Mouse (Mus musculus): Measurements from ENCODE around the gene Ormdl2. TPM values are rescaled to one million over a fixed set of nuclear protein-coding genes. Genes with fewer than 3 reads are reported as not detected.
"Not testable (repeated sequence)": the region's sequence is repeated elsewhere in the genome, so short reads cannot be mapped to it uniquely, and the experiment has no call there.

Ormdl2 gene
- 1 to 10 TPM; 3.7 to 6.0 TPM for total RNA-seq (2021)
- long read RNA-seq, transcript Ormdl2-204 (4 exons, 724 nt): major isoform, 7 of 33 reads
- long read RNA-seq, transcript Ormdl2-201 (4 exons, 1,573 nt): major isoform, 7 of 33 reads
- long read RNA-seq, partial matches to known transcripts: 0 of 33 reads
- long read RNA-seq, other reads (novel, unspliced or antisense): 19 of 33 reads

GRCm38 (mm10) chr10:128821358-128822056 lies at the start of gene Ormdl2:
TSS of gene Ormdl2 (minus strand) at chr10:128821645.
- DNase-seq (ENCODE audit: low spot score in 2 of 2): peak; percentile 99 to 100

DNA sequence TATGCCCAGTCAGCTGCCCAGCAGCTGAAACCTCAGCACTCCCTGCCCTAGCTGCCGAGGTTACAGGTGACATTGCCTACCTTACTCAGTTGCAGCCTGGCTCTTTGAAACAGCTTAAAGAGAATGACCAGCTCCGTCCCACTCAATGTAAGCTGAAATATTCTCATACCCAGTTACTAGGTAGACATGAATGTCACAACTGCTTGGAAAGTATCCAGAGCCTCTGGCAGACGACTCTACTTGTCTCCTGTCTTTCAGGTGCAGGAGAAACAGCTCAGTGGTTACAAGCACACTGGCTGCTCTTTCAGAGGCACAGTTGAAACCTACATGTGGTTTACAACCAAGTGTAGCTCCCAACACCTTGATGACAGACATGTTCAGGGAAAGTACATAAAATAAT lies 48.9 kb upstream of the Ormdl2 start:
- DNase-seq (ENCODE audit: low spot score in 2 of 2): no peak

- DNase-seq (ENCODE audit: low spot score in 2 of 2): no peak
Observed at GRCm38 (mm10) chr10:128866518-128866917, 45.1 kb upstream of the Ormdl2 start.

DNA sequence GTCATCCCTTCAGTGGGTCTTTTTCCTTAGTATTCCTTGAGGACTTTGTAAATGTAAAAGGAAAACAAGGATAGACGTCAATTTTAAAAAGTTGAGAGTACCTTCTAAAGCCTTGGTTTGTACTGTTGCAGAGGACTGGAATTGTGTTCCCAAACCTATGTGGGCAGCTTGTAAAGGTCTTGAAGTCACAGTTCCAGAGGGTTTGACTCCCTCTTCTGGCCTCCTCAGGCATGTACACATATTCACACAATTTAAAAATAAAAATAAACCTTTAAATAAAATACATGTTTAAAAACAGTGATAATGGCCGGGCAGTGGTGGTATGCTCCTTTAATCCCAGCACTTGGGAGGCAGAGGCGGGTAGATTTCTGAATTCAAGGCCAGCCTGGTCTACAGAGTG lies 44.6 kb upstream of the Ormdl2 start:
- no peak for DNase-seq (ENCODE audit: low spot score in 2 of 2)

DNA sequence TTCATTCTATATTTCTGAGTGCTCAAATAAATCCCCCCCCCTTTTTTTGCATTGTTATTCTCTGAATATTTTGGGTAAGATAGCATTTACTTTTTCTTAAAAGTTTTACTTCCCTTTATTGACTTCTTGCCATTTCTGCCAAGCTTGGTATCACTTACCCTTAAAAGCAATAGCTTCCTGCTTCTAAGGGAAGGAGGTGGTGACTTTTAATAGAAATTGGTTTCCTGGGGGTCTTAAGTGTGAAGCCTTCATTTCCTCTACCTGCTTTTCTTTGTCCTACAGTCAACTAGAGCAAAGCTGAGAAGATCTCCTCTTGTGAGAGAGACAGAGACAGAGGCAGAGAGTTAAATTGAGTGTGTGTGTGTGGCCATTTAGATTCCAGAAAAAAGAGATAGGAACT lies 39.7 kb upstream of the Ormdl2 start:
- no peak for DNase-seq (ENCODE audit: low spot score in 2 of 2)

- no peak for DNase-seq (ENCODE audit: low spot score in 2 of 2)
Observed at GRCm38 (mm10) chr10:128850339-128850738, 28.9 kb upstream of the Ormdl2 start.

GRCm38 (mm10) chr10:128848426-128848825 lies 27.0 kb upstream of the Ormdl2 start:
- DNase-seq (ENCODE audit: low spot score in 2 of 2): no peak

GRCm38 (mm10) chr10:128846664-128847063 lies 25.2 kb upstream of the Ormdl2 start:
- DNase-seq (ENCODE audit: low spot score in 2 of 2): no peak

- DNase-seq (ENCODE audit: low spot score in 2 of 2): no peak
Observed at GRCm38 (mm10) chr10:128845516-128845915, 24.1 kb upstream of the Ormdl2 start.

GRCm38 (mm10) chr10:128843260-128843659 lies 21.8 kb upstream of the Ormdl2 start:
- no peak for DNase-seq (ENCODE audit: low spot score in 2 of 2)

GRCm38 (mm10) chr10:128840612-128841011 lies 19.2 kb upstream of the Ormdl2 start:
- no peak for DNase-seq (ENCODE audit: low spot score in 2 of 2)

- no peak for DNase-seq (ENCODE audit: low spot score in 2 of 2)
Observed at GRCm38 (mm10) chr10:128839434-128839833, 18.0 kb upstream of the Ormdl2 start.

DNA sequence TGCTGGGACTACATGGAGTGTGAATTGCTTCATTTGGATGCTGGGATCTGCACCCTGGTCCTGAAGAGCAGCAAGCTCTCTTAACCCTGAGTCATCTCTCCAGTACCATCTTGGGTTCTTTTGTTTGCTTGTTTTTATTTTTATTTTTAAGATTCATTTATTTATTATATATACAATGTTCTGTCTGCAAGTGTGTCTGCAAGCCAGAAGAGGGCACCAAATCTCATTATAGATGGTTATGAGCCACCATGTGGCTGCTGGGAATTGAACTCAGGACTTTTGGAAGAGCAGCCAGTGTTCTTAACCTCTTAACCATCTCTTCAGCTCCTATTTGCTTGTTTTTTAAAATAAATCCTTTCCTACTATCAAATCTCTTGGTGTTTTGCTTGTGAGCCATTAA lies 16.0 kb upstream of the Ormdl2 start:
- no peak for DNase-seq (ENCODE audit: low spot score in 2 of 2)

GRCm38 (mm10) chr10:128823821-128824220 lies 2.4 kb upstream of the Ormdl2 start:
- no peak for DNase-seq (ENCODE audit: low spot score in 2 of 2)

DNA sequence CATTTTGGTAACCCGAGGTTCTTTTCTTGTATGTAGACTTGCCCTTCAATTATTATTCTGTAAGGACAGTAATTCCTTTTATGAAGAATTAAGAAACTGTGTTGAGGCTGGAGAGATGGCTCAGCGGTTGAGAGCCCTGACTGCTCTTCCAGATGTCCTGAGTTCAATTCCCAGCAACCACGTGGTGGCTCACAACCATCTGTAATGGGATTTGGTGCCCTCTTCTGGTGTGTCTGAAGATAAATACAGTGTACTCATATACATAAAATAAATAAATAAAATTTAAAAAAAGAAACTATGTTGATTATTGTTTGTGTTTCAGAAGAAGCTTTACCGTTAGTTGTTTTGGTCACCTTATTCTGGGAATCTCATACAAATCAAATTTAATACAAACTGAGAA lies 1.6 kb upstream of the Ormdl2 start:
- DNase-seq (ENCODE audit: low spot score in 2 of 2): not testable (repeated sequence)

- DNase-seq (ENCODE audit: low spot score in 2 of 2): no peak
Observed at GRCm38 (mm10) chr10:128822135-128822534, 690 bp upstream of the Ormdl2 start.

DNA sequence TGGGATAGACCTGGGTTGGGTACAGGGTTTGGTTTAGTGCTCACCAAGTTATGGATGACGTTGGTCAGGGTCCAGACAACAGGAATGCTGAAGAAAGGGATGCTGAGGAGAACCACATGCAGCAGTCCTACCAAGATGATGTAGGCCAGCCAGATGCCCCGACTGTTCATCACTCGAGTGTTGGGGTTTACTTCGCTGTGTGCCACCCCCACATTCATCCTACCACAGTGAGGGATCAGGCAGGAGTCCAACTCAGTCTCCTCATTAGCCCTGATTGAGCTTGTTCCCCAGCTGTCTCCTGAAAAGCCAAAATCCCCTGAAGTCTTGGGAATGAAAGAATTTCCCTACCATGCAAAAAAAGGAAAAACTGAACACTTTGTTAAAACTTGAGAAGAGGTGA lies 1.2 kb downstream of the Ormdl2 start:
- DNase-seq (ENCODE audit: low spot score in 2 of 2): no peak

GRCm38 (mm10) chr10:128817033-128817432 lies 4.4 kb downstream of the Ormdl2 start, which contains the start of gene Sarnp:
TSS of gene Sarnp (plus strand) at chr10:128817333.
- DNase-seq (ENCODE audit: low spot score in 2 of 2): no peak

GRCm38 (mm10) chr10:128807018-128807417 lies 14.4 kb downstream of the Ormdl2 start:
- DNase-seq (ENCODE audit: low spot score in 2 of 2): no peak

- no peak for DNase-seq (ENCODE audit: low spot score in 2 of 2)
Observed at GRCm38 (mm10) chr10:128806086-128806485, 15.4 kb downstream of the Ormdl2 start.

- DNase-seq (ENCODE audit: low spot score in 2 of 2): peak; percentile 89 to 96
Observed at GRCm38 (mm10) chr10:128805092-128806000, 16.1 kb downstream of the Ormdl2 start.

All from layer of hippocampus, postnatal 10 days (tissue).